Mouse (Mus musculus): ENCODE data around the gene Ada. TPM values are rescaled to one million over a fixed set of nuclear protein-coding genes. Genes with fewer than 3 reads are reported as not detected.
A peak's percentile ranks its signal among the peaks of the same experiment; 100 is the strongest.

The Ada gene
- 10.3 and 11.0 TPM in 2 replicates for polyA plus RNA-seq (2014; fragmentation: Nextera tagmentation; extraction: Ambion mirVana)

- Histone ChIP-seq H3K27me3 (ENCODE audit: control insufficient read depth, insufficient read depth, low read length) (no peaks in the 10 kb centered on the region; the same call in 1 of the 2 replicates), H3K4me3 (ENCODE audit: low read depth, low read length) (peak within 1 kb of the TSS; percentile 49), H3K27ac (replicated peaks; ENCODE audit: low read depth, low read length) (no peak within 1 kb of the TSS), H3K4me1 (ENCODE audit: control insufficient read depth, insufficient read depth, low read length) (no peaks in the 10 kb centered on the region), H3K9me3 (replicated peaks; ENCODE audit: control insufficient read depth, low read length) (no peaks in the 10 kb centered on the region), H3K36me3 (replicated peaks; ENCODE audit: control insufficient read depth, insufficient read depth, low read depth, low read length) (no peaks in the 10 kb centered on the region), H3K4me2 (ENCODE audit: low read depth, low read length) (peak within 1 kb of the TSS; percentile 87), H3K9ac (replicated peaks; ENCODE audit: low read length) (peak within 1 kb of the TSS; percentile 63)
- ATAC-seq (replicated peaks; ENCODE audit: insufficient number of reproducible peaks, low FRiP score, low TSS enrichment, low read depth) (peak; percentile 63), DNase-seq (ENCODE audit: low spot score) (peak; percentile 77)
- under 1% methylated on average over 53 of the region's 57 CpGs for WGBS
Observed at GRCm38 (mm10) chr2:163749647-163750611, at the start of gene Ada. Gene Ada (minus strand): TSS chr2:163750239.

- no peak overlapping the region for H3K4me3 ChIP-seq (ENCODE audit: low read depth, low read length)
- no peak overlapping the region for H3K4me2 ChIP-seq (ENCODE audit: low read depth, low read length)
- ATAC-seq (replicated peaks; ENCODE audit: insufficient number of reproducible peaks, low FRiP score, low TSS enrichment, low read depth) (no peak), DNase-seq (ENCODE audit: low spot score) (peak; percentile 56)
- no peaks in the 10 kb centered on the region for H3K27me3 ChIP-seq (ENCODE audit: control insufficient read depth, insufficient read depth, low read length)
- H3K9ac ChIP-seq (replicated peaks; ENCODE audit: low read length) = no peak overlapping the region
- H3K4me1 ChIP-seq (ENCODE audit: control insufficient read depth, insufficient read depth, low read length) = no peaks in the 10 kb centered on the region
- H3K36me3 ChIP-seq (replicated peaks; ENCODE audit: control insufficient read depth, insufficient read depth, low read depth, low read length) = no peaks in the 10 kb centered on the region
- no peak overlapping the region for H3K27ac ChIP-seq (replicated peaks; ENCODE audit: low read depth, low read length)
- WGBS = 61% methylated on average over 7 of the region's 7 CpGs
- H3K9me3 ChIP-seq (replicated peaks; ENCODE audit: control insufficient read depth, low read length) = no peaks in the 10 kb centered on the region
Observed at GRCm38 (mm10) chr2:163798411-163798810, 48.4 kb upstream of the Ada start.

- no peaks in the 10 kb centered on the region for H3K4me1 ChIP-seq (ENCODE audit: control insufficient read depth, insufficient read depth, low read length)
- no peaks in the 10 kb centered on the region for H3K9me3 ChIP-seq (replicated peaks; ENCODE audit: control insufficient read depth, low read length)
- no peak overlapping the region for H3K4me2 ChIP-seq (ENCODE audit: low read depth, low read length)
- no peak overlapping the region for H3K27ac ChIP-seq (replicated peaks; ENCODE audit: low read depth, low read length)
- ATAC-seq (replicated peaks; ENCODE audit: insufficient number of reproducible peaks, low FRiP score, low TSS enrichment, low read depth) = no peak; the same call in 1 of the 2 replicates
- H3K36me3 ChIP-seq (replicated peaks; ENCODE audit: control insufficient read depth, insufficient read depth, low read depth, low read length) = no peaks in the 10 kb centered on the region
- no peak overlapping the region for H3K4me3 ChIP-seq (ENCODE audit: low read depth, low read length)
- 80% methylated on average over 4 of the region's 4 CpGs for WGBS
- peak; percentile 74 for DNase-seq (ENCODE audit: low spot score)
- H3K27me3 ChIP-seq (ENCODE audit: control insufficient read depth, insufficient read depth, low read length) = no peaks in the 10 kb centered on the region
- H3K9ac ChIP-seq (replicated peaks; ENCODE audit: low read length) = no peak overlapping the region
Observed at GRCm38 (mm10) chr2:163788484-163788883, 38.4 kb upstream of the Ada start.

- H3K27me3 ChIP-seq (ENCODE audit: control insufficient read depth, insufficient read depth, low read length) = no peaks in the 10 kb centered on the region
- no peak for ATAC-seq (replicated peaks; ENCODE audit: insufficient number of reproducible peaks, low FRiP score, low TSS enrichment, low read depth)
- 41% methylated on average over 3 of the region's 3 CpGs for WGBS
Observed at GRCm38 (mm10) chr2:163787709-163788108, 37.7 kb upstream of the Ada start.

GRCm38 (mm10) chr2:163787086-163787485 is 37.0 kb upstream of the Ada start:
- ATAC-seq (replicated peaks; ENCODE audit: insufficient number of reproducible peaks, low FRiP score, low TSS enrichment, low read depth) (no peak), DNase-seq (ENCODE audit: low spot score) (no peak)
- Histone ChIP-seq H3K4me2 (ENCODE audit: low read depth, low read length) (no peak overlapping the region), H3K27me3 (ENCODE audit: control insufficient read depth, insufficient read depth, low read length) (no peaks in the 10 kb centered on the region), H3K4me3 (ENCODE audit: low read depth, low read length) (no peak overlapping the region), H3K9ac (replicated peaks; ENCODE audit: low read length) (no peak overlapping the region), H3K4me1 (ENCODE audit: control insufficient read depth, insufficient read depth, low read length) (no peaks in the 10 kb centered on the region), H3K36me3 (replicated peaks; ENCODE audit: control insufficient read depth, insufficient read depth, low read depth, low read length) (no peaks in the 10 kb centered on the region), H3K9me3 (replicated peaks; ENCODE audit: control insufficient read depth, low read length) (no peaks in the 10 kb centered on the region), H3K27ac (replicated peaks; ENCODE audit: low read depth, low read length) (no peak overlapping the region)
- WGBS = 78% methylated on average over 6 of the region's 6 CpGs

More at GRCm38 (mm10) chr2:163787709-163788108, 37.7 kb upstream of the Ada start:
- Histone ChIP-seq H3K4me3 (ENCODE audit: low read depth, low read length) (no peak overlapping the region), H3K4me1 (ENCODE audit: control insufficient read depth, insufficient read depth, low read length) (no peaks in the 10 kb centered on the region), H3K36me3 (replicated peaks; ENCODE audit: control insufficient read depth, insufficient read depth, low read depth, low read length) (no peaks in the 10 kb centered on the region), H3K4me2 (ENCODE audit: low read depth, low read length) (no peak overlapping the region), H3K9ac (replicated peaks; ENCODE audit: low read length) (no peak overlapping the region), H3K27ac (replicated peaks; ENCODE audit: low read depth, low read length) (no peak overlapping the region), H3K9me3 (replicated peaks; ENCODE audit: control insufficient read depth, low read length) (no peaks in the 10 kb centered on the region)
- peak; percentile 81 for DNase-seq (ENCODE audit: low spot score)

- H3K27me3 ChIP-seq (ENCODE audit: control insufficient read depth, insufficient read depth, low read length) = no peaks in the 10 kb centered on the region; the same call in 1 of the 2 replicates
- no peak for DNase-seq (ENCODE audit: low spot score)
- WGBS = 73% methylated on average over 4 of the region's 4 CpGs
Observed at GRCm38 (mm10) chr2:163783901-163784300, 33.9 kb upstream of the Ada start.

GRCm38 (mm10) chr2:163783368-163783767 is 33.3 kb upstream of the Ada start:
- Histone ChIP-seq H3K4me1 (ENCODE audit: control insufficient read depth, insufficient read depth, low read length) (no peaks in the 10 kb centered on the region), H3K9ac (replicated peaks; ENCODE audit: low read length) (no peak overlapping the region), H3K4me2 (ENCODE audit: low read depth, low read length) (no peak overlapping the region), H3K9me3 (replicated peaks; ENCODE audit: control insufficient read depth, low read length) (no peaks in the 10 kb centered on the region), H3K4me3 (ENCODE audit: low read depth, low read length) (no peak overlapping the region), H3K27me3 (ENCODE audit: control insufficient read depth, insufficient read depth, low read length) (no peaks in the 10 kb centered on the region; the same call in 1 of the 2 replicates), H3K27ac (replicated peaks; ENCODE audit: low read depth, low read length) (no peak overlapping the region), H3K36me3 (replicated peaks; ENCODE audit: control insufficient read depth, insufficient read depth, low read depth, low read length) (no peaks in the 10 kb centered on the region)
- DNase-seq (ENCODE audit: low spot score) = no peak
- ATAC-seq (replicated peaks; ENCODE audit: insufficient number of reproducible peaks, low FRiP score, low TSS enrichment, low read depth) = no peak
- 89% methylated on average over 6 of the region's 6 CpGs for WGBS

More at GRCm38 (mm10) chr2:163783901-163784300, 33.9 kb upstream of the Ada start:
- H3K9me3 ChIP-seq (replicated peaks; ENCODE audit: control insufficient read depth, low read length) = no peaks in the 10 kb centered on the region
- H3K9ac ChIP-seq (replicated peaks; ENCODE audit: low read length) = no peak overlapping the region
- H3K4me2 ChIP-seq (ENCODE audit: low read depth, low read length) = no peak overlapping the region
- no peak for ATAC-seq (replicated peaks; ENCODE audit: insufficient number of reproducible peaks, low FRiP score, low TSS enrichment, low read depth)
- H3K27ac ChIP-seq (replicated peaks; ENCODE audit: low read depth, low read length) = no peak overlapping the region
- no peaks in the 10 kb centered on the region for H3K4me1 ChIP-seq (ENCODE audit: control insufficient read depth, insufficient read depth, low read length)
- no peak overlapping the region for H3K4me3 ChIP-seq (ENCODE audit: low read depth, low read length)
- no peaks in the 10 kb centered on the region for H3K36me3 ChIP-seq (replicated peaks; ENCODE audit: control insufficient read depth, insufficient read depth, low read depth, low read length)

- ATAC-seq (replicated peaks; ENCODE audit: insufficient number of reproducible peaks, low FRiP score, low TSS enrichment, low read depth) (no peak; the same call in 1 of the 2 replicates), DNase-seq (ENCODE audit: low spot score) (no peak)
- Histone ChIP-seq H3K4me1 (ENCODE audit: control insufficient read depth, insufficient read depth, low read length) (no peaks in the 10 kb centered on the region), H3K4me2 (ENCODE audit: low read depth, low read length) (no peak overlapping the region), H3K27me3 (ENCODE audit: control insufficient read depth, insufficient read depth, low read length) (no peaks in the 10 kb centered on the region; the same call in 1 of the 2 replicates), H3K4me3 (ENCODE audit: low read depth, low read length) (no peak overlapping the region), H3K9ac (replicated peaks; ENCODE audit: low read length) (no peak overlapping the region), H3K27ac (replicated peaks; ENCODE audit: low read depth, low read length) (no peak overlapping the region), H3K9me3 (replicated peaks; ENCODE audit: control insufficient read depth, low read length) (no peaks in the 10 kb centered on the region), H3K36me3 (replicated peaks; ENCODE audit: control insufficient read depth, insufficient read depth, low read depth, low read length) (no peaks in the 10 kb centered on the region)
- WGBS = 66% methylated on average over 4 of the region's 4 CpGs
Observed at GRCm38 (mm10) chr2:163778896-163779295, 28.9 kb upstream of the Ada start.
